Mouse (Mus musculus): ENCODE data around the gene Gys1. TPM values are rescaled to one million over a fixed set of nuclear protein-coding genes. Genes with fewer than 3 reads are reported as not detected.

Gys1 gene
- total and polyA plus RNA-seq, 2 experiments from 2014 or later: 9.8 to 12.3 TPM

DNA sequence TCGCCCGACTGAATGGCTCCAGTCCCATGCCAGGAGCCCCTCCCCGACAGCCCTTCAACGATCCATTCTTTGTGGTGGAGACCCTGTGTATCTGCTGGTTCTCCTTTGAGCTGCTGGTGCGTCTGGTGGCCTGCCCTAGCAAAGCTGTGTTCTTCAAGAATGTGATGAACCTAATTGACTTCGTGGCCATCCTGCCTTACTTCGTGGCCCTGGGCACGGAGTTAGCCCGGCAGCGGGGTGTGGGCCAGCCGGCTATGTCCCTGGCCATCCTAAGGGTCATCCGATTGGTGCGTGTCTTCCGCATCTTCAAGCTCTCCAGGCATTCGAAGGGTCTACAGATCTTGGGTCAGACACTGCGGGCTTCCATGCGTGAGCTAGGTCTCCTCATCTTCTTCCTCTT lies 25.7 kb upstream of the Gys1 start:
- DNase-seq: no peak
- TF ChIP-seq CTCF (IDR thresholded peaks at IDR 0.05; ENCODE audit: low read depth): no peak
- no peaks in the 10 kb centered on the region for H3K9me3 ChIP-seq (ENCODE audit: low read length)
- H3K4me1 ChIP-seq (ENCODE audit: insufficient read depth): peaks cover 6% of the 10 kb centered on the region; the same call in 1 of the 2 replicates
- H3K4me2 ChIP-seq (ENCODE audit: low read depth): no peak overlapping the region
- no peak for ATAC-seq
- 86% methylated on average over 17 of the region's 17 CpGs for WGBS
- H3K9ac ChIP-seq: no peak overlapping the region
- H3K36me3 ChIP-seq (ENCODE audit: insufficient read depth): no peaks in the 10 kb centered on the region
- H3K27me3 ChIP-seq (ENCODE audit: insufficient read depth, low read length): peaks cover 77% of the 10 kb centered on the region
- no peak overlapping the region for H3K4me3 ChIP-seq (ENCODE audit: low read depth, low read length)
- no peak overlapping the region for H3K27ac ChIP-seq (ENCODE audit: low read depth, low read length)

- no peak for ATAC-seq
- WGBS: 87% methylated on average over 8 of the region's 8 CpGs
- peaks cover 6% of the 10 kb centered on the region; the same call in 1 of the 2 replicates for H3K4me1 ChIP-seq (ENCODE audit: insufficient read depth)
- no peak for TF ChIP-seq CTCF (IDR thresholded peaks at IDR 0.05; ENCODE audit: low read depth)
- no peak for DNase-seq
- no peak overlapping the region for H3K4me3 ChIP-seq (ENCODE audit: low read depth, low read length)
- no peak overlapping the region for H3K27ac ChIP-seq (ENCODE audit: low read depth, low read length)
- H3K27me3 ChIP-seq (ENCODE audit: insufficient read depth, low read length): peaks cover 84% of the 10 kb centered on the region
- no peak overlapping the region for H3K4me2 ChIP-seq (ENCODE audit: low read depth)
- no peaks in the 10 kb centered on the region for H3K9me3 ChIP-seq (ENCODE audit: low read length)
- no peaks in the 10 kb centered on the region for H3K36me3 ChIP-seq (ENCODE audit: insufficient read depth)
- H3K9ac ChIP-seq: no peak overlapping the region
Observed at GRCm38 (mm10) chr7:45409497-45410163, 25.0 kb upstream of the Gys1 start.

GRCm38 (mm10) chr7:45412421-45412820 lies 22.2 kb upstream of the Gys1 start:
- Histone ChIP-seq H3K4me1 (ENCODE audit: insufficient read depth) (peaks cover 6% of the 10 kb centered on the region; the same call in 1 of the 2 replicates), H3K27me3 (ENCODE audit: insufficient read depth, low read length) (peaks cover 83% of the 10 kb centered on the region), H3K27ac (ENCODE audit: low read depth, low read length) (no peak overlapping the region), H3K36me3 (ENCODE audit: insufficient read depth) (no peaks in the 10 kb centered on the region), H3K4me3 (ENCODE audit: low read depth, low read length) (no peak overlapping the region), H3K4me2 (ENCODE audit: low read depth) (no peak overlapping the region), H3K9ac (no peak overlapping the region), H3K9me3 (ENCODE audit: low read length) (no peaks in the 10 kb centered on the region)
- DNase-seq (no peak), ATAC-seq (no peak)
- 85% methylated on average over 2 of the region's 2 CpGs for WGBS
- TF ChIP-seq CTCF (IDR thresholded peaks at IDR 0.05; ENCODE audit: low read depth): no peak

- H3K9ac ChIP-seq: peak within 1 kb of the TSS; percentile 51
- no peak for TF ChIP-seq CTCF (IDR thresholded peaks at IDR 0.05; ENCODE audit: low read depth)
- ATAC-seq (peak; percentile 34; the same call in 1 of the 2 replicates), DNase-seq (peak; percentile 24)
- WGBS: 3% methylated on average over 44 of the region's 45 CpGs
- H3K36me3 ChIP-seq (ENCODE audit: insufficient read depth): no peaks in the 10 kb centered on the region
- peak within 1 kb of the TSS; percentile 83 for H3K4me2 ChIP-seq (ENCODE audit: low read depth)
- H3K27ac ChIP-seq (ENCODE audit: low read depth, low read length): no peak within 1 kb of the TSS
- peaks cover 6% of the 10 kb centered on the region; the same call in 1 of the 2 replicates for H3K4me1 ChIP-seq (ENCODE audit: insufficient read depth)
- H3K4me3 ChIP-seq (ENCODE audit: low read depth, low read length): peak within 1 kb of the TSS; percentile 46
- peaks cover 83% of the 10 kb centered on the region for H3K27me3 ChIP-seq (ENCODE audit: insufficient read depth, low read length)
- no peaks in the 10 kb centered on the region for H3K9me3 ChIP-seq (ENCODE audit: low read length)
Observed at GRCm38 (mm10) chr7:45413113-45413863, 21.4 kb upstream of the Gys1 start, which contains the start of gene Ntf5. Gene Ntf5, plus strand, starts transcription at chr7:45413695.

- Histone ChIP-seq H3K9me3 (ENCODE audit: low read length) (no peaks in the 10 kb centered on the region), H3K4me3 (ENCODE audit: low read depth, low read length) (peak overlapping the region; percentile 46), H3K9ac (peak overlapping the region; percentile 51), H3K4me1 (ENCODE audit: insufficient read depth) (peaks cover 6% of the 10 kb centered on the region; the same call in 1 of the 2 replicates), H3K4me2 (ENCODE audit: low read depth) (peak overlapping the region; percentile 83), H3K27ac (ENCODE audit: low read depth, low read length) (no peak overlapping the region), H3K27me3 (ENCODE audit: insufficient read depth, low read length) (peaks cover 83% of the 10 kb centered on the region), H3K36me3 (ENCODE audit: insufficient read depth) (no peaks in the 10 kb centered on the region)
- DNase-seq (no peak), ATAC-seq (no peak; the same call in 1 of the 2 replicates)
- 3% methylated on average over 26 of the region's 27 CpGs for WGBS
- no peak for TF ChIP-seq CTCF (IDR thresholded peaks at IDR 0.05; ENCODE audit: low read depth)
Observed at GRCm38 (mm10) chr7:45413864-45414739, 20.5 kb upstream of the Gys1 start.

- Histone ChIP-seq H3K4me2 (ENCODE audit: low read depth) (no peak overlapping the region), H3K27me3 (ENCODE audit: insufficient read depth, low read length) (peaks cover 80% of the 10 kb centered on the region), H3K4me3 (ENCODE audit: low read depth, low read length) (no peak overlapping the region), H3K27ac (ENCODE audit: low read depth, low read length) (no peak overlapping the region), H3K36me3 (ENCODE audit: insufficient read depth) (no peaks in the 10 kb centered on the region), H3K9me3 (ENCODE audit: low read length) (no peaks in the 10 kb centered on the region), H3K9ac (no peak overlapping the region), H3K4me1 (ENCODE audit: insufficient read depth) (peaks cover 6% of the 10 kb centered on the region; the same call in 1 of the 2 replicates)
- no peak for TF ChIP-seq CTCF (IDR thresholded peaks at IDR 0.05; ENCODE audit: low read depth)
- WGBS: 45% methylated on average over 12 of the region's 12 CpGs
- ATAC-seq: no peak
- DNase-seq: no peak
Observed at GRCm38 (mm10) chr7:45414740-45415224, 19.9 kb upstream of the Gys1 start.
